Mouse (Mus musculus): ENCODE measurements around the gene Nt5dc1.
"Not testable (repeated sequence)": the region's sequence is repeated elsewhere in the genome, so short reads cannot be mapped to it uniquely, and the experiment has no call there.

Nt5dc1 gene

GRCm38 (mm10) chr10:34312536-34312935, 105.8 kb downstream of the Nt5dc1 start:
- in situ Hi-C loops (cut with MboI, MseI), result no loop called here

- in situ Hi-C loops (cut with MboI, MseI), result no loop called here
These were observed 108.3 kb downstream of the Nt5dc1 start for GRCm38 (mm10) chr10:34309915-34310685.

DNA sequence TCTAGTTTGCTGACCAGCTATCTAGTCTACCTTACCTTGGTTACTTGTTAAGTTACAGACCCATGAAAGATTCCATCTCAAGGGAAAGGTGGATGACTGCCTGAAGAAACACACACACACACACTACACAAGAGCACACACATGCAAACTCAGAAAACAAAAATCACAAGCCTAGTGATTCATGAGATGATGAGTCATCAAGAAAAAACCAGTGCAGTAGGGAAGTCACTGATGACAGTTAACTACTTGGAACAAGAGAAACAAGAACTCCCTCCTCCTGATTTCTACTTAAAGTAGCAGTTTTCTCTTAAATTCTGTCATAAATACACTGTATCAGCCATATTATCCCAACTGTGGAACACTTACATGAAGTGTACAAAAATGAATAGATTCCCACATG, 111.3 kb downstream of the Nt5dc1 start:
- in situ Hi-C loops (cut with MboI, MseI), result no loop called here

- in situ Hi-C loops (cut with MboI, MseI), result no loop called here
These were observed 118.0 kb downstream of the Nt5dc1 start for GRCm38 (mm10) chr10:34300368-34300767.

- in situ Hi-C loops (cut with MboI, MseI), result no loop called here
These were observed 120.2 kb downstream of the Nt5dc1 start for GRCm38 (mm10) chr10:34297980-34298753.

GRCm38 (mm10) chr10:34297299-34297979, 120.9 kb downstream of the Nt5dc1 start, which contains the start of gene Tspyl4:
Gene Tspyl4 (plus strand): TSS chr10:34297442.
- in situ Hi-C loops (cut with MboI, MseI), result no loop called here

GRCm38 (mm10) chr10:34296911-34297298, 121.4 kb downstream of the Nt5dc1 start:
- in situ Hi-C loops (cut with MboI, MseI), result no loop called here

GRCm38 (mm10) chr10:34282420-34283238, 135.7 kb downstream of the Nt5dc1 start:
- in situ Hi-C loops (cut with MboI, MseI), result loop anchor here in 1 of 2 experiments (10.0 kb wide), 1 partner anchor 258 kb away; no protein-coding TSS in a partner anchor

DNA sequence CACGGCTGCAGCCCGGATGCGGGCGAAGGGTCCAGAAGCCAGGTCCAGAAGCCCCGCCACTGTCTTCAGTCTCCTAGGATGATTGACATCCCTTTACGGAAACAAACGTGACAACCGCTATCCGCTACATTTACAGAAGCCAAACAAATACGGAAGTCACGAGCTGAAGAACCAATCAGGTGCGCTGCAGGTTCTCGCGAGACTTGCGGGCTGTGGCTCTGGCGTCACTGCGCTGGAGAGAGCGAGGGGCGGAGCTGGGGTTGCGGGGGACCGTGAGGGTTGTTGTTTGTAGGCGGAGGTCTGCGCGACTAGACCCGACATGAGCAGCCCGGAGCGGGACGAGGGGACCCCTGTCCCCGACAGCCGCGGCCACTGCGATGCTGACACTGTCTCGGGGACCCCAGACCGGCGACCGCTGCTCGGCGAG, 136.4 kb downstream of the Nt5dc1 start, which contains the start of gene Tspyl1:
TSS of gene Tspyl1 (plus strand) at position 229 of the 427 bp plus-strand sequence.
- in situ Hi-C loops (cut with MboI, MseI), result loop anchor here in 1 of 2 experiments (10.0 kb wide), 1 partner anchor 257 kb away; no protein-coding TSS in a partner anchor

GRCm38 (mm10) chr10:34281211-34281961, 137.0 kb downstream of the Nt5dc1 start:
- in situ Hi-C loops (cut with MboI, MseI), result loop anchor here in 1 of 2 experiments (10.0 kb wide), 1 partner anchor 257 kb away; no protein-coding TSS in a partner anchor

GRCm38 (mm10) chr10:34280591-34281175, 137.7 kb downstream of the Nt5dc1 start:
- in situ Hi-C loops (cut with MboI, MseI), result loop anchor here in 1 of 2 experiments (10.0 kb wide), 1 partner anchor 256 kb away; no protein-coding TSS in a partner anchor

GRCm38 (mm10) chr10:34271681-34272080, 146.7 kb downstream of the Nt5dc1 start:
- in situ Hi-C loops (cut with MboI, MseI), result no loop called here

DNA sequence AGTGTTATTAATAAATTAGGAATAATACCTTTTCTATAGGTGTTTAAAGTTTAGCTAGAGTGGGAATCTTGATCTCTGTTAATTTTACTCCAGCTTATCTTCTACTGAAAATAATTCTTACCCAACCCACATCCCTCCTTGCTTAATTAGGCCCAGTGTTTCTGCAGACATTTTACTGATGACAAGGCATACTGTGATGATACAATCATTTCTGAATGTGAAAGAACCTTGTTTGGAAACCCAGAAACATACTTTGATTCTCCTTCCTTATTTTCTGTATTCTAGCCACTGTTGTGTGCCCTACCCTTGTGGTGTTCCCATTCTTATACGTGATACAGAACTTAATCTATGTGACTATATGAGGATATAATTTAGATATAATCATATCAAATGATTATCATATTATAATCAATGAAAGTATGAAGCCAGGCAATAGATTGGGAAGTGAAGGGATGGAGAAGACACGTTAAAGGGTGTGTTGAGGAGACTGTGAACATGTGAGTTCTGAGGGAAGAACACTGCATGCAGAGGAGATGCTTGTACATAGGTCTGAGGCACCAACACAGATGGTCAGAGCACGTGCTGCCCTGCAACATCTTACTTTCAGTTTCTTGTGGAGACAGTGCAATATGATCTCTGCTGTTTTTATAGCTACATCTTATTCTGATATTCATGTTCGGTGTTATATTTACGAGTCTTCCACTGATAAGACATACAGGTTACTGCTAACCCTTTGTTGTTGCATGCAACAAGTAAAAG, 150.9 kb downstream of the Nt5dc1 start:
- in situ Hi-C loops (cut with MboI, MseI), result no loop called here

DNA sequence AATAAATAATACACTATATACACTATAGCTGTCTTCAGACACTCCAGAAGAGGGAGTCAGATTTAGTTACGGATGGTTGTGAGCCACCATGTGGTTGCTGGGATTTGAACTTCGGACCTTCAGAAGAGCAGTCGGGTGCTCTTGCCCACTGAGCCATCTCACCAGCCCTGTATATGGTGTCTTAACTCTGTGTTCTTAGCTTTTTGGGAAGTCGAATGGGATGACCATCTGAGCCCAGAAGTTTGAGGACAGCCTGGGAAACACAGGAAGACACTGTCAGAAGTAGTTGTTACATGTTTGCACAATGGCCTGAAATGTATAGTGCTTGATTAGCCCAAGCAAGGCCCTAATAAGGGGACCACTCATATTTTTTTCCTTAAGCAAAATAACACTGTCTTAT, 153.2 kb downstream of the Nt5dc1 start:
- in situ Hi-C loops (cut with MboI, MseI), result no loop called here

DNA sequence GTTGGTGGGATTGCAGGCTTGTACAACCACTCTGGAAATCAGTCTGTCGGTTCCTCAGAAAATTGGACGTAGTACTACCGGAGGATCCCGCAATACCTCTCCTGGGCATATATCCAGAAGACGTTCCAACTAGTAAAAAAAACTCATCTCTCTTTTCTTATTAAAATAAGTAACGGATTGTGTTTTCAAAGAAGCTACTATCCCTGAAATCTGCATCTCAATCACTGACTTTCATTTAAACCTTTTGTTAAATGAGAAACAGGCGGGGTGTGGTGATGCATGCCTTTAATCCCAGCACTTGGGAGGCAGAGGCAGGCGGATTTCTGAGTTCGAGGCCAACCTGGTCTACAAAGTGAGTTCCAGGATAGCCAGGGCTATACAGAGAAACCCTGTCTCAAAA, 165.5 kb downstream of the Nt5dc1 start:
- in situ Hi-C loops (cut with MboI, MseI), result not testable (repeated sequence)

DNA sequence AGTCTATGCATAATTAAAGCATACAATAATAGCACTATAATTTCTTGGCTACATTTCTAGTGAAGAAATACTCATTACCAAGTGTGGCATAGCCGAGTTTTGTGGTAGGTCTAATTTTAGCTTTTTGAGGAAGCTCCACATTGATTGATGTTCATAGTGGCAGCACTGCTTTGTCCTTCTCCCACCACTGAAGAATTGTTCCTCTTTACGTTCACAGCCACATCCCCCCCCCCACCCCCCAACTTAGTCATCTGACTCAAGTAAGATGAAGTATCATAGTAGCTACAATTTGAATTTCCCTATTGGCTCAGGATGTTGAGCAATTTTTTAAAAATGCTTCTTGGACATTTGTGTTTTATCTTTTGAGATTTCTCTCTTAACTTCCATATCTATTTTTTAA, 168.8 kb downstream of the Nt5dc1 start:
- in situ Hi-C loops (cut with MboI, MseI), result loop anchor here in 1 of 2 experiments (10.0 kb wide), 1 partner anchor 1885 kb away; no protein-coding TSS in a partner anchor

- in situ Hi-C loops (cut with MboI, MseI), result loop anchor here in 1 of 2 experiments (10.0 kb wide), 1 partner anchor 1883 kb away; no protein-coding TSS in a partner anchor
These were observed 170.6 kb downstream of the Nt5dc1 start for GRCm38 (mm10) chr10:34247757-34248156.

- in situ Hi-C loops (cut with MboI, MseI), result loop anchor here in 1 of 2 experiments (10.0 kb wide), 1 partner anchor 1881 kb away; no protein-coding TSS in a partner anchor
These were observed 172.2 kb downstream of the Nt5dc1 start for GRCm38 (mm10) chr10:34246106-34246505.

Data from T-helper 17 cell (primary cell).